Mouse (Mus musculus): ENCODE results near the gene Olfr736.

DNA sequence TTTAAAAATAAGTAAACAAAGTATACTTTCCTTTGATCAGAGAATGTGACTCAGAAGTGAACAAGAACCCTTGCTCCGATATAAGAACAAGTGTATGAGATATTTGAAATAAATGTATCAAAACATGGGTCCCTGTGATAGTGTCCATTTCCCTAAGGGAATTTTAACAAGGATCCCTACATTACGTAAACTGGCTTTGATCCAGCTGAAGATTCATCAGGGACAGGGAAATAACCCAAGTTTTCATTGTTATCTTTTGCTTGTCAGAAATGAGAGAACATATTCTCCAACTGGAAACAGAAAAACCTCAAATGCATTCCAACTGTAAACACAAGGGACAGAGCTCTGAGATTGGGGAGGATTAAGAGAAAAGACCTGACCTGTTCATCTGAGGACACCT lies at the start of gene Olfr736:
- no peak for TF ChIP-seq CTCF (IDR thresholded peaks at IDR 0.05; ENCODE audit: control insufficient read depth, insufficient read depth, low read length)
- TF ChIP-seq POLR2A (IDR thresholded peaks at IDR 0.05; ENCODE audit: borderline replicate concordance, control insufficient read depth, low read depth, low read length): no peak
